Mouse (Mus musculus): Measurements from ENCODE around the gene Col16a1.

- no peak for TF ChIP-seq POLR2A (IDR thresholded peaks at IDR 0.05; ENCODE audit: extremely low read depth, insufficient read depth, low read length)
- TF ChIP-seq CTCF (IDR thresholded peaks at IDR 0.05; ENCODE audit: low read depth, low read length): peak; percentile 99
These were observed 39.7 kb downstream of the Col16a1 start for GRCm38 (mm10) chr4:130087293-130087692.

All from liver, adult 2 months (tissue).